Mouse (Mus musculus) mouse trophoblast stem cell (cell line): Measurements from ENCODE around the gene Frmd6.

Experiments used
- in situ Hi-C, 2 experiments: fragments of 300-500 bp; cut with MseI, MboI; formaldehyde crosslinking; loops; 2 replicates in 1 of 2; 3 replicates in 1 of 2; pipeline ENCODE4 v1.15.1; 2025

Gene Frmd6

GRCm38 (mm10) chr12:70896068-70896467, 70.8 kb downstream of the Frmd6 start:
- in situ Hi-C loops: no loop called here

GRCm38 (mm10) chr12:70897434-70897833, 72.1 kb downstream of the Frmd6 start:
- in situ Hi-C loops: no loop called here

GRCm38 (mm10) chr12:70898450-70898849, 73.1 kb downstream of the Frmd6 start:
- in situ Hi-C loops: no loop called here

GRCm38 (mm10) chr12:70904471-70904870, 79.2 kb downstream of the Frmd6 start:
- in situ Hi-C loops: no loop called here

GRCm38 (mm10) chr12:70906867-70907266, 81.6 kb downstream of the Frmd6 start:
- in situ Hi-C loops: no loop called here

- in situ Hi-C loops: no loop called here
Observed at GRCm38 (mm10) chr12:70907651-70908050, 82.3 kb downstream of the Frmd6 start.

GRCm38 (mm10) chr12:70908076-70908475, 82.8 kb downstream of the Frmd6 start:
- in situ Hi-C loops: no loop called here

- in situ Hi-C loops: loop anchor here (5.0 kb wide), 1 partner anchor 413 kb away; no protein-coding TSS in a partner anchor
Observed at GRCm38 (mm10) chr12:70910241-70910720, 85.0 kb downstream of the Frmd6 start.

GRCm38 (mm10) chr12:70911029-70911428, 85.7 kb downstream of the Frmd6 start:
- in situ Hi-C loops: loop anchor here (5.0 kb wide), 1 partner anchor 414 kb away; no protein-coding TSS in a partner anchor

- in situ Hi-C loops: loop anchor here (5.0 kb wide), 1 partner anchor 415 kb away; no protein-coding TSS in a partner anchor
Observed at GRCm38 (mm10) chr12:70911676-70912379, 86.5 kb downstream of the Frmd6 start.

GRCm38 (mm10) chr12:70913429-70913828, 88.1 kb downstream of the Frmd6 start:
- in situ Hi-C loops: loop anchor here (5.0 kb wide), 1 partner anchor 416 kb away; no protein-coding TSS in a partner anchor

- in situ Hi-C loops: loop anchor here (5.0 kb wide), 1 partner anchor 417 kb away; no protein-coding TSS in a partner anchor
Observed at GRCm38 (mm10) chr12:70914387-70914786, 89.1 kb downstream of the Frmd6 start.

- in situ Hi-C loops: no loop called here
Observed at GRCm38 (mm10) chr12:70929781-70930180, 104.5 kb downstream of the Frmd6 start.

GRCm38 (mm10) chr12:70937150-70937549, 111.8 kb downstream of the Frmd6 start:
- in situ Hi-C loops: no loop called here

GRCm38 (mm10) chr12:70937571-70938384, 112.5 kb downstream of the Frmd6 start, which contains the start of gene Actr10:
Gene Actr10 (plus strand): TSS chr12:70937857.
- in situ Hi-C loops: no loop called here

GRCm38 (mm10) chr12:70940806-70941205, 115.5 kb downstream of the Frmd6 start:
- in situ Hi-C loops: no loop called here

GRCm38 (mm10) chr12:70944181-70944580, 118.9 kb downstream of the Frmd6 start:
- in situ Hi-C loops: no loop called here

GRCm38 (mm10) chr12:70946585-70947256, 121.4 kb downstream of the Frmd6 start:
- in situ Hi-C loops: no loop called here
